Mouse (Mus musculus) right cerebral cortex, adult 2 months (tissue): Measurements from ENCODE around the gene Iars2.
A peak's percentile ranks its signal among the peaks of the same experiment; 100 is the strongest.

ENCODE experiments used
- DNase-seq, 2 experiments: peaks; one replicate each; pipeline ENCODE4 v3.0.0; 2021 to 2022; ENCODE audit warnings: low spot score in 2 of 2

Iars2 gene

DNA sequence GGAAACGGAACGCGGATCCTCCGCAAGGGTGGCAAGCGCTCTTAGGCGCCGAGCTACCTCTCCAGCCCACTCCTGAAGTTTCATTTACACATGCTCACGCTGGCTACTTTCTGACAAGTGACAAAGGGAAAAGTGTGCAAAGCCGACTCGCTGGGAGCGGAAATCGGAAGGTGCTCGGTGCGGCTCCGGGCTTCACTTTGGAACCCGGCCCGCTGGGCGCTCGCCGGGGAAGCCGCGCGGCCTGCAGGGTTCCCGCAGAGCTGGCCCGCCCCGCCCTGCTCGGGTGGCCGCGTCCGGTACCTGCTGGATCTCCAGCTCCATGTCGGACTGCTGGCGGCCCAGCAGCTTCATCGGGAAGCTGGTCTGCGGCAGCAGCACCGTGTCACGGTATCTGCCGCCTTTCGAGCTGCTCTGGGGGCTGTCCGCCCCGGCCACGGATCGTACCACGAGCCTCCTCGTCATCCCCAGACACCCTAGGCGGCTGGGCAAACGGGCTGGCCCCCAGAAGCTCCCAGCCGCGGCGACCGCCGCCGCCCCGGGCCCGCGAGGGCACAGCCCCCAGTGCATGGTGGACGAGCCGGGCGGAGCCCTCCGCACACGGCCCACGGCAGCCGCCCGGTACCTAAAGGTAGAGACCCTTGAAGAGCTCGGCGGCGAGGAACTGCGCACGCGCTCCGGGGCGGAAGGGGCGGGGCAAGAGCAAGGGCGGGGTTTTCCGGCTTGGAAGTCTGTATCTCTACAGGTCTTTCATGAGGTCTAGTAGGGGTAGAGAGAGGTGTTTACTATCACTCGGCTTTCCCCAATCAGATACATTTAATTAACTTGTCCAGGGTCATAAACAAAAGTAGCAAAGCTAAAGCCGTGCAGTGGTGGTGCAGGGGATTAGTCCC is at the start of gene Iars2:
Gene Iars2 (minus strand): TSS at position 676 of the 890 bp plus-strand sequence.
- peak; percentile 89 to 91 for DNase-seq

DNA sequence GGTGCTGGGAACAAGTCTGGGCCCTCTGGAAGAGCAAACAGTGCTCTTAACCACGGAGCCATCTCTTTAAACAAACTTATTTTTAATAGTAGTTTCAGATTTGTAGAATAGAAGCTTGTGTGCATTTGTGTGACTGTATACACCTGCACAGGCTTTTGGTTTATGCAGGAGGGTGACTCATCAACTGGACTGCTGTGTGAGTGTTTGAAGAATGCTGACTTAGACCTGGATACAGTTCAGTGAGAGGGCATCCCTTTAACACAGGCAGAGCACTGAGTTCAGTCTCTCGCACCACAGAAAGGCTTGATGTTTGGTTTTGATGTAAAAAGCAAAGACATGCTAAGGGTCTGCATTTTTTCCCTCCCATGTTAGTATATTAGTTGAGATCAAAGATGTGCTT is 48.2 kb upstream of the Iars2 start:
- DNase-seq, result no peak

DNA sequence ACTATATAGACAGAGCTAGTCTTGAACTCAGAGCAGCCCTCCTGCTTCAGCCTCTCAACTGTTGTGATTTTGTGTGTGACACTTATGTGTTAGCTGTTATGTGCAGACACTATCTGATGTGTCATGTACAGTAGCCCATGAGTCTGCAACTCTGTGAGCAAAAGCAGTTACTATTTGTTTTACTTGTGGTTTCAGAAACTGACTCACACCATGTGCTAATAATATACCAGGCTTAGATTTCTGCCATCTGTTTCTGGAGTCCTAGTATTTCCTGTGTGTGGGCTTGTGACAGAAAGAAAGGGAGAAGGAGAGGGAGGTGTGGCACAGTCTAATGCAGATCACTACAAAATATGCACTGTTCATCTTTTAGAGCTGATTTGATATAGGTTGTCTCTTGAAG is 47.2 kb upstream of the Iars2 start:
- DNase-seq, result peak; percentile 21 to 49

DNA sequence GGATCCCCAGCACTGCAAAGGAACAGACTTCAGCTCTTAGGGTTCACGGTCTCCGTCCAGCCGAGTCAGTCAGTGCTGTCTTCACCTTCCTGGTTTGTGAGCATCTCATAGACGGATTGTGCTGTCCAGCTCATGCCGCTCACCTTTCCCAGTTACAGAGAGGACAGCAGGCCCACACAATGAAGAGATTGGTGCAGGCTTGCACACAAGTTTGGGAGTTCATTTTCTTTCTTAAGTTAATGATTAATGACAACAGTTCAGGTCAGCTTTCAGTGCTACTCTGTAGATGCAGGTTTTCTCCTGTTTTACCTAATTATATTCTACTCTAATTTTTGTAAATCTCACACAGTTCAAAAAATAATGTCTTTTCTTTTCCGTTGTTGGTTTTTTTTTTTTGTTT is 40.8 kb upstream of the Iars2 start:
- DNase-seq, result no peak

DNA sequence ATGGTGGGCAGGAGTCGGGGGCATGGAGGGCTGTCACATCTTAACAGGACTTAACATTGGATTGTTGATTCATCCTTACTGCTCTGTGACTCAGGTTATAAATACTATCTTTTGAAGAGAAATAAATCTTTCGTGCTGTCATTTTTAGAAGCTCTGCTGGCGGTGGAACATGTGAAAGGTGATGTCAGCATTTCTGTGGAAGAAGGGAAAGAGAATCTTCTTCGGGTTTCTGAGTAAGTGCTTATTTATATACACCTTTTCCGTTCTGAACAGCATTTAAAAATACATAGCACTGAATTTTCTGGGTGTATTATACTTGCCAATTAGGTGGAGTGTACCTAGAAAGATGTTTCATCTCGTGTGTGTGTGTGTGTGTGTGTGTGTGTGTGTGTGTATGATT is 38.2 kb upstream of the Iars2 start:
- DNase-seq, result no peak

DNA sequence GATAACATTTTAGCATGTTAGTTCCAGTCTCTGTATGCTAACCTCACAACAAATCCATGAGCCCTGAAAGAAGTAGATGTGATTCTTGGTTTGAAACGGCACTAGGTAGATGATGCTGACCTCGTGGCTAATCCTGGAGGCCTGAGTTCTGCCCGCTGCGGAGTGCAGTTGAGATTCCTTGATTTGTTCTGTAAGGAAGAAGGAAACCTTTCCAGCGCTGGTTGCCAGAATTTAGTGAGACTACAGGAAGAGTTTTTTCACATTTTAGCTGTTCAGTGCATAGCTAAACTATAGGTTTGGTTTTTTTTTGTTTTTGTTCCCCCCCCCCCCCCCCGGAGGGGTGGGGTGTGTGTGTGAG is 35.0 kb upstream of the Iars2 start:
- no peak for DNase-seq

DNA sequence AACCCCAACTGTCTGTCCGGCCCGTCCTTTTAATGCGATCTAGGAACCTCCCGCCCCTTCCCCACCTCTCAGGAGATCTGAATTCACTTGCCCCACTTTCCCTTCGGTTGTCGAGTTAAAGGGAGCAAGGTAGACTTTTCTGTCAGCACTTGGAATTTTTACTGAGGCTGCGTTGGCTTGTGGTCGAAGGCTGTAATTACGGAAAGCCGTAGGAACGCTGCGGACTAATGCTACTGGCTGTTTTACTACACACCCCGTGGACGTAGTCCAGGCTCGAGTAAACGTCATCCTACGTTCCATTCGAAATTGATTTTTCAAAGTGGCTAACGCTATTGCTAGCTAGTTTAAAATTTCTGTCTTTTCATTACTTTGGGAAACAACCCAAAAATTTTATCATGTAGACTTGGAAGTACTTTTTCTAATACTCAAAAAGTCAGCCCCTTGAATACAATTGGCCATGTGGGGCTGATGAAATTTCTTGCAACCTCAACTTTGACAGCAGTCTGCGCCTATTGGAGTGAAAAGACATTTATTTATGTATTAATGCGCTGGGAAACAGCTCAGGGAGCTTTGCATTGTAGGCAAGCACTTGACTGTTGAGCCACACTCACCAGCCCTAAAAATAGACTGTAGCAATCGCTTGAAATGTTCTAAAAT is 34.5 kb upstream of the Iars2 start:
- peak; percentile 40 to 50 for DNase-seq

DNA sequence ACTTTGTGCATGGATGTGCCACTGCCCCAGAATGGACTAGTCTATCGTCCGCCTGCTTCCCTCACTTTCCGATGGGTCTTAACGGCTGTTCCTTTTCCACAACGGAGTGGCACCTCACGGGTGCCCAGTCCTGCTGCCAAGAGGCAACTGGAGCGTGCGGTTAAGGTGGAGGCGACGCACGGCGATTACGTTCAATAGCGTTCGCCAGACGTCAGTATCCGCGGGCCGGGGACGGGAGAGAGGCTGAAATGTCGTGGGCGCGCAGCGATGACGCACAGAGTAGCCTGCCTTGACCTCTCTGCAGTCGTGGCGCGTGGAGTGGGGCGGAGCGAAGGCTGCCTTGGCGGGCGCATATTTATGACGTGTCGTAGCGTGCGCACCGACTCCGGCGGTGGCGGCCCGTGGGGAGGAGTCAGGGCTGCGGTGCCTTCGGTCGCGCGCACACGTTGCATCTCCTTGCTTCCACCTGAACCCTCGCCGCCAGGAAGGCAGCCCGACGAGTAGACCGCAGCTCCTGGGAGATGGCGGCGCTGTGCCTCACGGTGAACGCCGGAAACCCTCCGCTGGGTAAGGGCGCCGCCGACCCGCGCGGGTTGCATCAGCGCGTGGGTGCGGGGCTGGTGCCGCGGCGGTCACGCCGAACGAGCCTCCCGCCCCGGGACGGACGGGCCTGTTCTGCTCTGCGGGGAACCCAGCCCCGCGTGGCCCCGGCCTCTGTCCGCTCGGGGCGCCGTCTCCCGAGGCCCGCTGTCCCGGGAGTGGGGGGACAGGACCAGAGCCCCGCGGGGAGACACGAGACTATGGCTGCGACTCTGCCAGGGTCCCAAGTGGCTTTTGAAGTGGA is 33.7 kb upstream of the Iars2 start, which contains the start of gene Eprs:
Gene Eprs (plus strand): TSS at position 368 of the 844 bp plus-strand sequence.
- DNase-seq, result peak; percentile 99

DNA sequence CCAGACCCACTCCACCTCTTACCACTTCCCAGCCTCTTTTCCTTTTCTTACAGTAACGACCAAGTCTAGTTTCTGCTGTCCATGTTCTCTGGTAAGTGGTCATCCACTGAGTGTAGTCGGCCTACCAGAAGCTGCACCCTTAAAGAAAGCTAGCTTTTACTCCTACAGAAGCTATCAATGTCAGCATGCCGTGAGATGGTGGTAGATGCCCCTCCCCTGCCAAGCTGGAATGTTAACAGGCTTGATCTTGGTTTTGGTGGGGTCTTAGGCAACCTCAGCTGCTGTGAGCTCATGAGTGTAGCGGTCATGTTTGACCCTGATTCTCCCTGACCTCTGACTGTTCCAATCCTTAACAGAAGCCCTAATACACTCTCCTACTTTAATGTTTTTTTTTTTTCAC is 29.0 kb upstream of the Iars2 start:
- DNase-seq, result no peak

DNA sequence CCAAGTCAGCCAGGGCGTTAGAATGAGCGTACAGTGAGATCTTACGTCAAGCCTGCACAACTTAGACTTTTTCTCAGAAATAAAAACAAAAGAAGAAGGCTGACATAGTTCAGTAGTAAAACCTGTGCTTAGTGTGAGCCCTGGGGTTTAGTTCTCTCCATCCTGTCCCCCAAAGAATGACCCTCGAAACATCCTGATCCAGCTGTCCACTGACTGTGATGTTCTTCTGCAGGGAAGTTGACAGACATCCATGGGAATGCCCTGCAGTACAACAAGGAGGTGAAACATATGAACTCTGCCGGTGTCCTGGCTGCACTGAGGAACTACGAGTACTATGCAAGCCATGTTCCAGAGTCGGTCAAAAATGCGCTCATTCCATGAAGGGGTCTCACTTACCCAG is 27.1 kb upstream of the Iars2 start:
- DNase-seq, result no peak

DNA sequence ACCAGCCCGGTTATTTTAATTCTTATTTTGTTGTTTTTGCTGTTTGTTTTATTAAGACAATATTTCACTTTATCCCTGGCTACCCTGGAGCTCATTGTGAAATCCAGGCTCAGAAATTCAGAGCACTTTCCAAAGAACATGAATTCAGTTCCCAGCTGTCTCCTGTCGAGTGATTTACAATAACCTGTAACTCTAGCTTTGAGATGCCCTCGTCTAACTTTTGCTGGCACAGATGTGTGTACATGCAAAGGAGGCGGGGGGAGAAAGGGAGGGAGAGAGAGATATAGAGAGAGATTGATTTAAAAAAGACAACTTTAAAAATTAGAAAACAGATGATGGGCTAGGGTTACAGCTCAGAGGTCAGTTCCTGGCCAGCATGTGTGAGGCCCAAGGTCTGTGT is 25.5 kb upstream of the Iars2 start:
- no peak for DNase-seq

DNA sequence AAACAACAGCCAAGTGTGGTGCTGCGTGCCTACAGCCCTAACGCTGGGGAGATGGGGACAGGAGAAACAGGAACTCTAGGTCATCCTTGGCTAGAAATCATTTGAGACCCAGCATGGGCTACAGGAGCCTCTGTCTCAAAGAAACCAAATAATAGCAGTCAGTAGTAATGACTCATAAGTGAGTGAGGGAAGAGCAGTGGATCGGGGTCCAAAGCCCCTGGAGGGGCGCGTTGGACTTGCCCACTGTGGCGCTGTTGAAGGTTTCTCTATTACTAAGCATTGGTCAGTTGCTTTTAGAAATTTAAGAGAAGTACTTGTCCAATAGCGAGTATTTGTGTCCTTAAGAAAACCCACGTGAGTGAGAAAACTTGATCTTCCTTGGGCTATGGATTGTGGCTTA is 24.2 kb upstream of the Iars2 start:
- no peak for DNase-seq

DNA sequence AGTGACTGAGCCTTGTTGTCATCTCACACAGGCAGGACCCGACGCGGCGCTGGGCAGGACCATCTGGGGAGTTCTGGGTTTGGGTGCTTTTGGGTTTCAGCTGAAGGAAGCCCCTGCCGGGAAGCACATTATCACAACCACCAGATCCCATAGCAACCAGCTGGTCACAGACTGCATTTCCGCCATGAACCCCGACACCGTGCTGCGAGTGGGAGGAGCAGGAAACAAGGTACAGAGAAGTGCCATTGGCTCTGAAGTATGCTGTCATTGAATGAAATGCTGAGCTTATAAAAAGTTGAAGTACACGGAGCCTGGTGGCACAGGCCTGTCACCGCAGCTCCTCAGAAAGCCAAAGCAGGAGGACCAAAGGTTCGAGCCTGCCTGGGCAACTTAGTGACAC is 23.0 kb upstream of the Iars2 start:
- DNase-seq, result no peak

DNA sequence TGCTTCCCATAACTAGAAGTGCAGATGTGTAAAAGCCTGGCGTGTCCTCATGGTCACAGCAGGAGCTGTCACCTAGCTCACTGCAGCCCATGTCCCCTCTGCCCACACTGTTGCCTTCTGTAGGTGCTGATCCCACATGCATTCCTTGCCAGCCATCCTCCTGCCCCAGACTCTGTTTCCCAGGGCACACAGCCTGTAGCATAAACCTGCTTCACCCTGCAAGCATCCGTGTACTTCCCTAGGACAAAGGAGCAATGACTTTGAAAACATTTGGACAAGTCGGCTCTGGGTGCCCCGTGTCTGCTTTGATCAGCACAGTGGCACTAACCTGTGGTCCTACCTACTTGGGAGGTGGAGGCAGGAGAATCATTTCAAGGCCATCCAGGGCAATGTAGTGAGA is 21.4 kb upstream of the Iars2 start:
- no peak for DNase-seq

DNA sequence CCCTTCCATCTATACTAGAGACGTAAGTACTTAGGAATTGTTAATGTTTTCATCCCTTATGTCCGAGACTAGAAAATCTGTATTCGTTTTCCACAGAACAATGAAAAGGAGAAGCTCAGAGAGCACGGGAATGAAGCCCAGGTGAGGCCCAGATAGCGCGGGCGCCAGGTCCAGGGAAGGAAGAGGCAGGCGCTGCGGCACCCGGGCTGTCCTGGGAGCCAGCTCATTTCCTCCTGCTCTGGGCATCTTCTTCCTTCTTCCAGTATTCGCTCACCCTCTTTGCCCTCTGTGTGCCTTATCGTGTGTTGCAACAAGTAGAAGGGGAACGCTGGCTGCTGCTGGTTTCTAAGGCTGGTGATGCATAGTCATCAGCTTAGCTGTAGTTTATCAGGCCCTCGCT is 20.5 kb upstream of the Iars2 start:
- no peak for DNase-seq

DNA sequence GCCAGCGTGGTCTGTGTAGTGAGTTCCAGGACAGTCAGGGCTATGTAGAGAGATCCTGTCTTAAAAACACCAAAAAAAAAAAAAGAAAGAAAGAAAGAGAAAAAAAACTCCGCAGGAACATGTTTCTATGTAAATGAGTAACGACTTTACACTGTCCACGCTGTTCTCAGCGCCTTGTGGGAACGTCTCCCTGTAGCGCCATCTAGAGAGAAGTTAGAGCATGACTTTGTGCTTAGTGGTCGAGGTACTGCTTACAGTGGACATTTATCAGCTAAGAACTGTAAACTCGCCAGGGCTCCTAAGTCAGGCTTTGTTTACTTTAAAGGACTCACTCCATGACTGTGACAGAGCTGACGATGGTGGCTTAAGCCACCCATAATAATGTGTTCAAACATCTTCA is 17.0 kb upstream of the Iars2 start:
- DNase-seq, result no peak

DNA sequence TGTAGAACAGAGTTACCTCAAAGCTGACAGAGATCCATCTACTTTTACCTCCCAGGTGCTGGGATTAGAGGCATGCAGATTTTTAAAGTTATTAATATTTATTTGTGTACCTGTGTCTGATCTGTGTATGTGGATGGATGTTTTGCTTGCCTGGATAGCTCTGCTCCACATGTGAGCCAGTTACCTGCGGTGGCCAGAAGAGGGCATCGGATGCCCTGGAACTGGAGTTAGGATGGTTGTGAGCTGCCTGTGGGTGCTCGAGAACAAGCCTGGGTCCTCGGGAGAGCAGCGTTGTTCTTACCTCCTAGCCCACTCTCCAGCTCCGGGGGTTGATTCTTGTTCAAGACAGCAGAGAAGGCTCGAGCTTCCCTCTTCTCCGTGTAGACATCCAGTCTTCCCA is 14.2 kb upstream of the Iars2 start:
- DNase-seq, result no peak

DNA sequence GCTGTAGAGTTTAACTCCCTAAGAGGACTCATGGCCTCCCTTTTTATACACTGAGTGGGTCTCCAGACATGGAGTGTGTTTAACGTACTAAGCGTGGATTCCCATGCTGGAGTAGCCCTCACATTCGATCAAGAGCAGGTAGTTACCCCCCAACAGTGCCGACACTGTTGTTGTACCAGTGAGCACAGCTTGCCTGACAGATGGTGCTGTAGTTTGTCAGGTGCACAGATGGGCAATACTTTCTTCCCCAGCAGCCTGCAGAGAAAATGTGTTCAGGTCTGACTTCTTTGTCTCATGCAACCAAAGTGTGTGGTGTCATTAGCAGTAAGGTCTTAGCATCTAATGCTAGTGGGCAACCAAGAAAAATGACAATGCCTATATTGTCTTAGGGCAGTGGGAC is 13.2 kb upstream of the Iars2 start:
- peak in 1 of 2 experiments; percentile 29 for DNase-seq

DNA sequence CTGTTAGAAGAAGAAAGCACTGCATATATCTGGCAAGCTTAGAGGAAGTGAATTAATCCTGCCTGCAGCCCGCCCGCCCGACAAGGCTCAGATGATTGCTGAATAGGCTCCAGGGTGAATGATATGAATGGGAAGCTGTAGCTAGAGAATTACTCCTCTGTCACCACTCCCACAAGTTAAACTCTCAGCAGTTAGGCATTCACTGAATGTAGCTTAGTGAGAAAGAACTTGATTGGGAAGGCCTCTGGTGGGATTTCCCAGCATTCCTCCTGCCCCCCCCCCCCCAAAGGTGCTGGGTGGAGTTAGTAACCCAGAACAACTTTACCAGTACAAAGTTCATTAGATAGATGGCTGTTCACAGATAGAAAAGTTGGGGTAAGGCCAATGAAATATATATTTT is 7.3 kb upstream of the Iars2 start:
- DNase-seq, result no peak

DNA sequence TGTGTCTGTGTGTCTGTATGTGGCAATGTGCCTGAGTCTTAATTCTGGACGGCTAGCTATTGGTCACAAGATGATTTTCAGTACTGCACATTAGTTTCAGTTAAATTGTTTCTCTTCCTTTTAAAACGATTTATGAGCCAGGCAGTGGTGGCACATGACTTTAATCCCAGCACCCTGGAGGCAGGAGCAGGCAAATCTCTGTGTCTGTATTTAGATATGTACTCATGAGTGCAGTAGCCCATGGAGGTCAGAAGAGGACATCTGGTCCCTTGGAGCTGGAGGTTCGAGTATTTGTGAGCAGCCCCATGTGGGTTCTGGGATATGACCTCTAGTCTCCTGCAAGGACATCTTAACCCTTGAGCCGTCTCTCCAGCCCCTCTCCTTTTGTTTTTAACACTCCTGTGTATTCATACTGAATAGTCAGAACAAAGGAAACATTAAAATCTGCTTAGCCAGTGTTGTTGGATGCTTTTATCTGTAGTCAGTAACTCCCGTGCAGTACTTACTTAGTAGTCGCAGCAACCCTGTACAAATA is 6.1 kb upstream of the Iars2 start:
- DNase-seq, result no peak

DNA sequence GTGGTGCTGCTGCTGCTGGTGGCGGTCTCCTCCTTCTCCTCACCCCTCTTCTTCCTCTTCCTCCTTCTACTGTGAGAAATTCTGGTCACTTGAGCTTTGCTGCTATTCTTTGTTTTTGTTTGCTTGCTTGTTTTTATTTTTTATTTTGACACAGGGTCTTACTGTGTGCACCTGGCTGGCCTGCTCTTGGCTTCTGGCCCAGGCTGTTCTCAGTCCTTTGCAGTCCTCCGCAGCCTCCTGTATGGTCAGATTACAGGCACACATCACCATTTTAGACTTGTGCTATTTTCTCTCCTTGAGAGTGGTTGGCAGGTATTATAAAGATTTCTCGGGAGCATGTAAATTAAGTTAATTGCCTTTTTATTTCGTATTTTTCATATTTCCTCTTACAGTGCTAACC is 4.9 kb upstream of the Iars2 start:
- DNase-seq, result no peak

DNA sequence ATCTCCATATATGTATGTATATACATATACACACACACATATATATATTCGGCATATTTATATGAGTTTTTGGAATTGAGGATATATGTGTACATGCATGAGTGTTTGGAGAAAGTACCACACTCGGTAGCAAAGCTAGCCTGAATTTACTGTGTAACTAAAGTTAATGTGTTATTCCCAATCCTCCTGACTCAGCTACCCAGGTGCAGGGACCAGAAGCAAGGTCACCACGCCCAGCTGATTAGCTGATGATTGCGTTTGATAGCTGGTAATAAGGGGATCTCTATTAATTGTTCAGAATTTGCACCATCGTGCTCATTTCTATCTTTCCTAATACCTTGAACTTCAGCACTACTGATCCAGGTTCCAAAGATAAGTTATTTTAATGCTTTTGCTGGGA is 4.5 kb upstream of the Iars2 start:
- no peak for DNase-seq
